Mouse (Mus musculus): Measurements from ENCODE around the gene Mvp.

The Mvp gene

GRCm38 (mm10) chr7:127014320-127014719 is at the start of gene Mvp:
Gene Mvp, minus strand, starts transcription at chr7:127014621.
- peak; percentile 66 for DNase-seq

- peak; percentile 50 for DNase-seq
Measured at GRCm38 (mm10) chr7:127055026-127055585, 40.7 kb upstream of the Mvp start.

GRCm38 (mm10) chr7:127041851-127042672 is 27.6 kb upstream of the Mvp start, which contains the start of gene Kif22:
Gene Kif22, minus strand, starts transcription at chr7:127042471.
- DNase-seq = peak; percentile 91

- DNase-seq = no peak
Measured at GRCm38 (mm10) chr7:127031244-127031643, 16.8 kb upstream of the Mvp start.

- DNase-seq = no peak
Measured at GRCm38 (mm10) chr7:127030172-127030571, 15.8 kb upstream of the Mvp start.

- DNase-seq = no peak
Measured at GRCm38 (mm10) chr7:127027885-127028284, 13.5 kb upstream of the Mvp start.

- DNase-seq = peak; percentile 100
Measured at GRCm38 (mm10) chr7:127026984-127027726, 12.7 kb upstream of the Mvp start, which contains the start of gene Maz. Gene Maz, minus strand, starts transcription at chr7:127027037.

GRCm38 (mm10) chr7:127026616-127026983 is 12.2 kb upstream of the Mvp start:
- peak; percentile 91 for DNase-seq

- DNase-seq = peak; percentile 86
Measured at GRCm38 (mm10) chr7:127026161-127026600, 11.8 kb upstream of the Mvp start.

- DNase-seq = peak; percentile 71
Measured at GRCm38 (mm10) chr7:127025556-127026160, 11.2 kb upstream of the Mvp start.

GRCm38 (mm10) chr7:127024755-127025555 is 10.5 kb upstream of the Mvp start:
- peak; percentile 89 for DNase-seq

GRCm38 (mm10) chr7:127023896-127024690 is 9.7 kb upstream of the Mvp start:
- DNase-seq = peak; percentile 78

- peak; percentile 42 for DNase-seq
Measured at GRCm38 (mm10) chr7:127023272-127023691, 8.9 kb upstream of the Mvp start.

GRCm38 (mm10) chr7:127022528-127023271 is 8.3 kb upstream of the Mvp start:
- peak; percentile 58 for DNase-seq

GRCm38 (mm10) chr7:127021563-127022527 is 7.4 kb upstream of the Mvp start:
- peak; percentile 27 for DNase-seq

- DNase-seq = peak; percentile 80
Measured at GRCm38 (mm10) chr7:127020901-127021562, 6.6 kb upstream of the Mvp start, which contains the start of the genes Gm42742 and Prrt2. Gene Gm42742, minus strand, starts transcription at chr7:127021097. Gene Prrt2, minus strand, starts transcription at chr7:127021211.

GRCm38 (mm10) chr7:127020491-127020890 is 6.1 kb upstream of the Mvp start:
- DNase-seq = no peak

GRCm38 (mm10) chr7:127020031-127020430 is 5.6 kb upstream of the Mvp start:
- DNase-seq = no peak

Data from thymus, postnatal 14 days (tissue).